Mouse (Mus musculus): ENCODE measurements around the gene Tmem159. TPM values are rescaled to one million over a fixed set of nuclear protein-coding genes. Genes with fewer than 3 reads are reported as not detected.

Tmem159 gene
- total RNA-seq (2012; rRNA removed) (not detected in 2 replicates), total RNA-seq (2014; rRNA removed) (not detected in 2 replicates), polyA plus RNA-seq (2012; ENCODE audit: insufficient read length, low read depth) (not detected in 2 replicates)

DNA sequence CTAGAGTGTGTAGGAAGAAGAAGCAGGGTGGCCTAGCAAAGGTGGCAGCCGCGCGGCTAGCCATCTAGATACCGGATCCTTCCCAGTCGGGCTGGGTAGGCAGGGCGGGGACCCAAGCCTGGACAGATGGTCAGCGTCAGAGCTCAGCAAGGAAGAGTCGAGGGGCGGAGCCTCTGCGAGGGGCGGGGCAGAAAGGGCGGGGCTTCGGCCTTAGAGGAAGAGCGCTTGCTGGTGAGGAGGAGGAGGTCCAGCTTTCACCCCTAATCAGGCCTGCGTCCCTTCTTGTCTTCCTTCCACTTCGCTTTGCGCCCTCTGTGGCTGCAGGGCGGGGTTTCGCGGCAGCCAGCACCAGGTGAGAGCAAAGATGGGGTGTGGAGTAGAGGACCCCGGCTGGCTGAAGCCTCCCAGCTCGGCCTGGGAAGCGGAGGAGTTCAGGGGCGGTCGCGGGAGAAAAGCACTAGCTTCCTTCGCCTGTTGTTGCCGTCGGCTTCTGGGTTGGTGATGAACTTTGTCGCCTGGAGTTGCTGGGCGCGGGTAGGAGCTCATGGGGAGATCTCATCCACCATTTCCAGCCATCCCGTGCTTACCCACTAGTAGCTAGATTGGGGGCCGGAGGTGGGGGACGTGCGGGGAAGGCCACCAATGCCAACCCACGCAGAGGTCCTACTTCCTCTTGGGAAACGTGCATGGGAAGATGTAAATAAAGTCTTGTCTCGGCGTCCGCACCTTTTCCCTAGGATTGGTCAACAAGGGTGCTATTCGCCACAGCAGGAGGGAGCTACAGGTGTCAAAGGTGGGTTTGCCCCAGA is at the start of gene Tmem159:
Gene Tmem159, plus strand, starts transcription at position 190 of the 809 bp plus-strand sequence.
- Histone ChIP-seq H3K9ac (ENCODE audit: insufficient read depth, low read depth) (no peak within 1 kb of the TSS), H3K4me2 (ENCODE audit: insufficient read depth, low read depth, poor library complexity, severe bottlenecking) (no peak within 1 kb of the TSS), H3K4me1 (ENCODE audit: control insufficient read depth in 1 of 2, insufficient read depth in 2 of 2) (peaks cover 0 to 5% of the 10 kb centered on the region in 2 experiments; a peak in 1 of 4 replicates), H3K27me3 (replicated peaks) (no peaks in the 10 kb centered on the region), H3K36me3 (replicated peaks in 1 of 2; ENCODE audit: control insufficient read depth in 1 of 2, insufficient read depth in 1 of 2, low read length in 1 of 2) (no peaks in the 10 kb centered on the region), H3K27ac (ENCODE audit: insufficient read depth, low read depth) (no peak within 1 kb of the TSS), H3K9me3 (replicated peaks; ENCODE audit: low read length) (no peaks in the 10 kb centered on the region), H3K4me3 (replicated peaks in 1 of 3; ENCODE audit: low read depth in 2 of 3, low read length in 2 of 3, poor library complexity in 1 of 3) (no peak within 1 kb of the TSS), H3K79me2 (replicated peaks; ENCODE audit: control insufficient read depth, extremely low read depth, insufficient read depth, poor library complexity, severe bottlenecking) (no peaks in the 10 kb centered on the region)
- dilution Hi-C loops (cut with MboI; ENCODE audit: extremely low pct_ligation_motif_present, extremely low pct_unique_long_range_greater_than_20kb, low sequenced_read_pairs) (no loop called here), in situ Hi-C loops (cut with MboI; ENCODE audit: low pct_ligation_motif_present, low pct_unique_long_range_greater_than_20kb, low sequenced_read_pairs) (loop anchor here (25.0 kb wide), 1 partner anchor 535 kb away; the partner anchor contains the start of gene Uqcrc2)
- TF ChIP-seq EP300 (IDR thresholded peaks at IDR 0.05; ENCODE audit: low read length) (no peak), GABPA (IDR thresholded peaks at IDR 0.05; ENCODE audit: insufficient replicate concordance, low read depth, low read length) (no peak), IRF4 (IDR thresholded peaks at IDR 0.05; ENCODE audit: low read depth, low read length) (no peak), RAD21 (IDR thresholded peaks at IDR 0.05; ENCODE audit: low read depth, low read length) (no peak), RCOR1 (conservative IDR thresholded peaks at IDR 0.05; ENCODE audit: low read depth, low read length) (no peak), MXI1 (IDR thresholded peaks at IDR 0.05; ENCODE audit: low read depth, low read length) (no peak), ELF1 (IDR thresholded peaks at IDR 0.05; ENCODE audit: low read depth, low read length) (no peak), CHD2 (IDR thresholded peaks at IDR 0.05; ENCODE audit: low read length) (no peak), ZMIZ1 (IDR thresholded peaks at IDR 0.05; ENCODE audit: low read depth, low read length) (no peak), UBTF (IDR thresholded peaks at IDR 0.05; ENCODE audit: low read depth, low read length) (no peak), PAX5 (IDR thresholded peaks at IDR 0.05; ENCODE audit: low read length) (no peak), NRF1 (IDR thresholded peaks at IDR 0.05; ENCODE audit: low read depth, low read length) (no peak), USF1 (IDR thresholded peaks at IDR 0.05; ENCODE audit: low read depth, low read length) (no peak), MAFK (IDR thresholded peaks at IDR 0.05; ENCODE audit: insufficient replicate concordance, low read length) (no peak), JUN (IDR thresholded peaks at IDR 0.05; ENCODE audit: insufficient read depth, low read depth, low read length) (no peak)
- no peak for DNase-seq (ENCODE audit: extremely low read depth)

DNA sequence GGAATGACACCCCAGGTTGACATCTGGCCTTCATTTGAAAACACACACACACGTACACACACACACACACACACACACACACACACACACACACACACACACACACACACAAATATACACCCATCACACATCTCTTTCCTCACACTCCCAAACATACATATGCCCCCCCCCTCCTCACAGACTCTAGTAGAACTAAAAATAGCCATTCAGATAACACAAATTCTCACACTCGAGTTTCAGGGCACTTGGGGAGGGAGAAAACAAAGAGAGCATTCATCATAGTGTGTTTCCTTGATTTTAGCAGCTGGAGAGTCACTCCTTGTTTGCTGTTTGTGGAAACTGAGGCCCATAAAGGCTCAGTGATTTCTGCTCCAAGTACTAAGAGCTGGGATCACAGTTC is 48.1 kb upstream of the Tmem159 start:
- dilution Hi-C loops (cut with MboI; ENCODE audit: extremely low pct_ligation_motif_present, extremely low pct_unique_long_range_greater_than_20kb, low sequenced_read_pairs) (no loop called here), in situ Hi-C loops (cut with MboI; ENCODE audit: low pct_ligation_motif_present, low pct_unique_long_range_greater_than_20kb, low sequenced_read_pairs) (loop anchor here (25.0 kb wide), 1 partner anchor 192 kb away; no protein-coding TSS in a partner anchor)
- Histone ChIP-seq H3K36me3 (replicated peaks in 1 of 2; ENCODE audit: control insufficient read depth in 1 of 2, insufficient read depth in 1 of 2, low read length in 1 of 2) (no peaks in the 10 kb centered on the region), H3K9ac (ENCODE audit: insufficient read depth, low read depth) (no peak overlapping the region), H3K9me3 (replicated peaks; ENCODE audit: low read length) (no peaks in the 10 kb centered on the region), H3K79me2 (replicated peaks; ENCODE audit: control insufficient read depth, extremely low read depth, insufficient read depth, poor library complexity, severe bottlenecking) (no peaks in the 10 kb centered on the region), H3K4me1 (ENCODE audit: control insufficient read depth in 1 of 2, insufficient read depth in 2 of 2) (no peaks in the 10 kb centered on the region), H3K4me2 (ENCODE audit: insufficient read depth, low read depth, poor library complexity, severe bottlenecking) (no peak overlapping the region), H3K27ac (ENCODE audit: insufficient read depth, low read depth) (no peak overlapping the region), H3K27me3 (replicated peaks) (no peaks in the 10 kb centered on the region), H3K4me3 (replicated peaks in 1 of 3; ENCODE audit: low read depth in 2 of 3, low read length in 2 of 3, poor library complexity in 1 of 3) (no peak overlapping the region)
- no peak for TF ChIP-seq MYC (IDR thresholded peaks at IDR 0.05; ENCODE audit: low read depth, low read length)
- no peak for TF ChIP-seq RAD21 (IDR thresholded peaks at IDR 0.05; ENCODE audit: low read depth, low read length)
- no peak for TF ChIP-seq GABPA (IDR thresholded peaks at IDR 0.05; ENCODE audit: insufficient replicate concordance, low read depth, low read length)
- no peak for TF ChIP-seq MEF2A (IDR thresholded peaks at IDR 0.05; ENCODE audit: borderline replicate concordance, low read depth, low read length)
- TF ChIP-seq ZNF384 (IDR thresholded peaks at IDR 0.05; ENCODE audit: low read depth, low read length), result no peak
- DNase-seq (ENCODE audit: extremely low read depth), result no peak
